Mouse (Mus musculus) embryonic facial prominence, embryonic 15.5 days (tissue): Measurements from ENCODE around the gene Armc7. TPM values are rescaled to one million over a fixed set of nuclear protein-coding genes. Genes with fewer than 3 reads are reported as not detected.
"Not testable (repeated sequence)": the region's sequence is repeated elsewhere in the genome, so short reads cannot be mapped to it uniquely, and the experiment has no call there.

ENCODE experiments used
- ATAC-seq: fragments of 200-750 bp; cut with Nextera tagmentation; 2 replicates; pipeline ENCODE4 v1.8.0; 2017; ENCODE audit warnings: low read depth, moderate TSS enrichment; ENCODE audit not compliant: insufficient number of reproducible peaks, low FRiP score, low TSS enrichment
- H3K27ac ChIP-seq: fragments of 300-500 bp; sonication (generic); replicated peaks from 2 replicates; pipeline ENCODE4 v1.5.1; 2015; ENCODE audit warnings: mild to moderate bottlenecking, inconsistent platforms
- H3K27me3 ChIP-seq: fragments of 300-500 bp; sonication (generic); 2 replicates; pipeline ENCODE4 v1.6.1; 2015; ENCODE audit warnings: inconsistent platforms
- H3K36me3 ChIP-seq: fragments of 300-500 bp; sonication (generic); 2 replicates; pipeline ENCODE4 v1.6.1; 2015; ENCODE audit warnings: mild to moderate bottlenecking, inconsistent platforms
- H3K4me1 ChIP-seq: fragments of 300-500 bp; sonication (generic); 2 replicates; pipeline ENCODE4 v1.6.1; 2015; ENCODE audit warnings: inconsistent platforms
- H3K4me2 ChIP-seq: fragments of 300-500 bp; sonication (generic); replicated peaks from 2 replicates; pipeline ENCODE4 v1.6.1; 2015; ENCODE audit warnings: mild to moderate bottlenecking, inconsistent platforms
- H3K4me3 ChIP-seq: fragments of 300-500 bp; sonication (generic); replicated peaks from 2 replicates; pipeline ENCODE4 v1.5.1; 2015; ENCODE audit warnings: mild to moderate bottlenecking, inconsistent platforms
- H3K9ac ChIP-seq: fragments of 300-500 bp; sonication (generic); 2 replicates; pipeline ENCODE4 v1.6.1; 2015; ENCODE audit warnings: inconsistent platforms
- H3K9me3 ChIP-seq: fragments of 300-500 bp; sonication (generic); replicated peaks from 2 replicates; pipeline ENCODE4 v1.6.1; 2016; ENCODE audit warnings: inconsistent platforms
- WGBS: fragments of 180-500 bp; shearing (Covaris S2); methylation state at CpG from one replicate; pipeline ENCODE4 v1.1.7; 2015; 5-methylcytosine and 5-hydroxymethylcytosine counted together
- polyA plus RNA-seq: library from polyadenylated mRNA; unstranded; fragments of >200 nt; fragmentation: Nextera tagmentation; extraction: Ambion mirVana; gene quantifications from 2 replicates; pipeline ENCODE4 v1.2.1, GENCODE M21; 2015

The Armc7 gene
- polyA plus RNA-seq, 1 experiment from 2014 or later = 9.8 TPM

DNA sequence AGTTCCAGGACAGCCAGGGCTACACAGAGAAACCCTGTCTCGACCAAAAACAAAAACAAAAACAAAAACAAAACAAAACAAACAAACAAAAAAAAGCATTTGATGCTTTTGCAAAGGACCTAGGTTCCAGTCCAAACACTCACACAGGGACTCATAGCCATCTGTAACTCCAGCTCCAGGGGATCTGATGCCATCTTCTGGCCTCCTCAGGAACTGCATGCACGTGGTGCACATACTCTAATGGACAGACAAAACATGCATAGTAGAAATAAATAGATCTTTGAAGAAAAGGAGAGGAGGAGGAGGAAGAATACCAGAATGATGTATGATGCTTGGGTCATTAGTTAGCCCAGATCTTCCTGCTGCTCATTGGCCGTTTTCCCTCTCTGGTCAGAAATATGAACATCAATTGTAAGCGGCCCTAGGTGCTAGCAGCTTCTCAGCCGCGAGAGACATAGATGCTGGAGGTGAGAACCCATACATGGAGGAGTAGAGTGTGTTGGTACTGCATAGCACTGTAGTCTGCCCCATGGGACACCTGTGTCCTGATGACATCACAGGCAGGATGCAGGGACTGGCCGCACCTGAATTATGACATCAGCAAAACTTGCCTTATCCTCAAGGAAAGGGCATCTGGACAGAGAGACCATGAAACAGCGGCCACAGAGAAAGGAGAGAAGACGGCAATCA is 35.4 kb upstream of the Armc7 start, which contains the start of gene Trim80:
TSS of gene Trim80 (plus strand) at position 640 of the 690 bp plus-strand sequence.
- H3K9me3 ChIP-seq = no peaks in the 10 kb centered on the region
- 93% methylated on average over 9 of the region's 9 CpGs for WGBS
- no peak within 1 kb of the TSS for H3K4me2 ChIP-seq
- no peak within 1 kb of the TSS for H3K9ac ChIP-seq
- no peak within 1 kb of the TSS for H3K4me3 ChIP-seq
- ATAC-seq = no peak
- H3K4me1 ChIP-seq = peaks cover 20% of the 10 kb centered on the region
- H3K36me3 ChIP-seq = no peaks in the 10 kb centered on the region
- no peaks in the 10 kb centered on the region for H3K27me3 ChIP-seq
- no peak within 1 kb of the TSS for H3K27ac ChIP-seq

DNA sequence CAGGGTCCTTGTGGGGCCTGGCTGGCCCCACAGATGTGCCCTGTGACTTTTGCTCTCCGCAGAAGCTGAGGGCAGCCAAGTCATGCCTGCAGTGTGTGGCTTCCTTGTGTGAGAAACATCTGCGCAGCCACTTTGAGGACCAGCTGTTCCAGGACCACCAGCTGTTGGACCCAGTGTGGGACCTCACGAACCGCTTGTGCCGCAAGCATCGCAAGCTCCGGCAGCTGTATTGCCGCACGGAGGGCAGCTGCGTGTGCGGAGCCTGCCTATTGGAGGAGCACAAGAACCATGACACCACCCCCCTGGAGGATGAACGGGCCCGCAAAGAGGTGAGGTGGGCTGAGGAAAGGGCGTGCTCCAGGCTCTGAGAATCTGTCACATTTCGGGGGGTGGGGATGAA is 34.0 kb upstream of the Armc7 start:
- no peaks in the 10 kb centered on the region for H3K9me3 ChIP-seq
- ATAC-seq = 0 out of 2 replicates have a peak, but pooled peaks have one; percentile 29
- no peak overlapping the region for H3K4me2 ChIP-seq
- no peaks in the 10 kb centered on the region for H3K36me3 ChIP-seq
- no peak overlapping the region for H3K4me3 ChIP-seq
- no peaks in the 10 kb centered on the region for H3K27me3 ChIP-seq
- peaks cover 6% of the 10 kb centered on the region for H3K4me1 ChIP-seq
- no peak overlapping the region for H3K9ac ChIP-seq
- H3K27ac ChIP-seq = no peak overlapping the region
- WGBS = 42% methylated on average over 15 of the region's 15 CpGs

DNA sequence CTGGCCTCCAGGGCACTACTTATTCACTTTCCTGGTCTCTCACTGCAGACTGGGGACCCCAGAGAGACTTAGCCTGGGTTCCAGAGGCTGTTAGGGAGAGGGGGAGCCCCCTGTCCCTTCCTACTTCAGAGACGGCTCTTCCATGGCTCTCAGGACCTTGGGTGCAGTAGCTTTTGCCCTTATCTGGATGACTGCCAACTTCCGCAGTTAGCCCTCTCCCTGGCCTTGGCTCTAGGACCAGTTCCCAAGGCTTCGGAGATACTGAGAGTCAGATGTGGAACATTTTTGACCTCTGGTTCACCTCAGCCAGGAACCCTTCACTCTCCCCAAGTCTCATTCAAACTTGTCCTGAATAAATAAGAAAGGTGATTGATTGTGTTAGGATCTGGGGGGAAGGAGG is 28.6 kb upstream of the Armc7 start:
- H3K9ac ChIP-seq = no peak overlapping the region
- H3K4me3 ChIP-seq = no peak overlapping the region
- H3K9me3 ChIP-seq = no peaks in the 10 kb centered on the region
- no peak for ATAC-seq
- no peaks in the 10 kb centered on the region for H3K27me3 ChIP-seq
- no peak overlapping the region for H3K27ac ChIP-seq
- WGBS = 58% methylated on average over 3 of the region's 3 CpGs
- no peaks in the 10 kb centered on the region for H3K4me1 ChIP-seq
- no peaks in the 10 kb centered on the region for H3K36me3 ChIP-seq
- no peak overlapping the region for H3K4me2 ChIP-seq

DNA sequence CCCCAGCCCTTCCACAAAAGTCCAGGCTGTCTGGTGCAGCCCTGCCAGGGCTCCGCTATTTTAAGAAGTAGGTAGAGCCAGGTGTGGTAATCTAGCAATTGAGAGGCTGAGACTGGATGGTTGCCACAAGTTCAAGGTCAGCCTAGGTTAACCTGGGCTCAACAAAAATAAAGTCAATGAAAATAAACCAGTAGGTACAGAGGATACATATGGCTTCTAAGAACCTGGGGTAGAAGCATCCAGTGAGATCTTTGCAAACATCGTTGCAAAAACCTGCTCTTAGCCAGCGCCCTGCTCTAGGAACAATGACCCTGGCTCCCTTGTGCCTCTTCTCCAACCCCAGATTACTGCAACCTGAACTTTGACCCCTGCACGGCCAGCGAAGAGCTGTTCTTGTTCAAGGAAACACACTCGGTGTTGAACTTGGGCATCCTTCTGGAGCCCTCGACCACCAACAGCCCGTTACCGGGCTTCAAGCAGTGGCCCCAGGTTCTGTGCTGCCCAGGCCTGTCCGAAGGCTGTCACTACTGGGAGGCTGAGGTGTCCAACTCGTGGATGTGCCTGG is 28.1 kb upstream of the Armc7 start:
- H3K4me2 ChIP-seq = no peak overlapping the region
- H3K4me1 ChIP-seq = no peaks in the 10 kb centered on the region
- no peaks in the 10 kb centered on the region for H3K27me3 ChIP-seq
- H3K4me3 ChIP-seq = no peak overlapping the region
- ATAC-seq = 0 out of 2 replicates have a peak, but pooled peaks have one; percentile 40
- H3K9ac ChIP-seq = no peak overlapping the region
- 81% methylated on average over 11 of the region's 11 CpGs for WGBS
- no peak overlapping the region for H3K27ac ChIP-seq
- no peaks in the 10 kb centered on the region for H3K36me3 ChIP-seq
- H3K9me3 ChIP-seq = no peaks in the 10 kb centered on the region

DNA sequence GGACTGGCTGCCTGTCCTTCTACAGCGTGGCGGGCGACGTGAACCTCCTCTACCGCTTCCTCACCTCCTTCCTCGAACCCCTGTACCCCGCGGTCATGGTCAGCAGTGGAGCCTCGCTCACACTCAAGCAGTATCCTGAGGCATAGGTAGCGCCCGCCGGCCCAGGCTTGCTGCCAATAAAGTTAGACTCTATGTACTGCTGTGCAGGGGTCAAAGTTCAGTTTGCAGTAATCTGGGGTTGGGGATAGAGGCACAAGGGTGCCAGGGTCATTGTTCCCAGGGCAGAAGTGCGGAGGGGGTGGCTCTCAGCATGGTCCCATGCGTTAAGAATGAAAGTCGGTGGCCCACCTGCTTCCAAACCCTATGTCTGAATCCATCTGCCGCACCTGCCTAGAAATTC is 27.4 kb upstream of the Armc7 start:
- Histone ChIP-seq H3K9me3 (no peaks in the 10 kb centered on the region), H3K4me2 (no peak overlapping the region), H3K36me3 (no peaks in the 10 kb centered on the region), H3K9ac (no peak overlapping the region), H3K27me3 (no peaks in the 10 kb centered on the region), H3K4me3 (no peak overlapping the region), H3K27ac (no peak overlapping the region), H3K4me1 (no peaks in the 10 kb centered on the region)
- 87% methylated on average over 16 of the region's 16 CpGs for WGBS
- 0 out of 2 replicates have a peak, but pooled peaks have one; percentile 18 for ATAC-seq

DNA sequence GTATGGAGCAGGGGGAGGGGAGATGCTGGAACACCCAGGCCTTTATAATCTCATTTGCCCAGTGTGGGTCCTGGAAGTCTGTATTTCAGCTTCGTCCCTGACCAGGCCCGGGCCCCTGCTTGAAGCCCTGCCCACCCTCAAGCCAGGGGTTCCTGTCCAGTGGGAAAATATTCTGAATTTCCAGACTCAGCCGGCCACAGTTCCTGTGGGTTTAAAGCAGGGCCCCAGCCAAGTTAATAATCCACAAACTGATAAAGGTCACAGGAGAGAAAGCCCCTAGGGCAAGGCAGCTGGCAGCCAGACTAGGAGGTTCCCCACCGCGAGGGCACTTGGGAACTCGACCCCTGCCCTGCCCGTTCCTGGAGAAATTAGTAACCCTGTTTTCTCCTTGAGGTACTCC is 26.5 kb upstream of the Armc7 start:
- H3K4me2 ChIP-seq = no peak overlapping the region
- H3K4me1 ChIP-seq = no peaks in the 10 kb centered on the region
- no peaks in the 10 kb centered on the region for H3K27me3 ChIP-seq
- no peak overlapping the region for H3K9ac ChIP-seq
- no peaks in the 10 kb centered on the region for H3K36me3 ChIP-seq
- no peak for ATAC-seq
- WGBS = 24% methylated on average over 7 of the region's 7 CpGs
- no peak overlapping the region for H3K27ac ChIP-seq
- no peaks in the 10 kb centered on the region for H3K9me3 ChIP-seq
- H3K4me3 ChIP-seq = no peak overlapping the region

DNA sequence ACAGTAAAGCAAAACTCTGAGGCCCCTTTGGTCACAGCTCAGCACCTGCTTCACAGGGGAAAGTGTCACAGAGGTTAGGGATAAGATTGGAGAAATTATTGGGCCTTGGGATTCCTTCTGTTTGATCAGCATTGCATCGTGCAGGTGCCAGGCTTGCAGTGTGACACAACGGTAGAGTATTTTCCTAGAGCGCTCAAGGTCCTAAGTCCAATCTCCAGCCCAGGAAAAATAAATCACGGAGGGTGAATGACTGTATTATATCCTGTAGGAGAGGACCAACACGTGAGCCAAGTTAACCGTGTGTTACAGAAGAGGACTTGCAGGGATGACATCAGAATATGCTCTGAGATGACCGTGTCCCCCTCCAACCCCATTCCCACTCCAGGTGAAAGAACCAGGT is 25.3 kb upstream of the Armc7 start:
- no peaks in the 10 kb centered on the region for H3K27me3 ChIP-seq
- H3K27ac ChIP-seq = no peak overlapping the region
- H3K4me1 ChIP-seq = no peaks in the 10 kb centered on the region
- 88% methylated on average over 7 of the region's 7 CpGs for WGBS
- no peaks in the 10 kb centered on the region for H3K9me3 ChIP-seq
- no peak overlapping the region for H3K4me3 ChIP-seq
- H3K36me3 ChIP-seq = no peaks in the 10 kb centered on the region
- H3K9ac ChIP-seq = no peak overlapping the region
- no peak overlapping the region for H3K4me2 ChIP-seq
- ATAC-seq = no peak

DNA sequence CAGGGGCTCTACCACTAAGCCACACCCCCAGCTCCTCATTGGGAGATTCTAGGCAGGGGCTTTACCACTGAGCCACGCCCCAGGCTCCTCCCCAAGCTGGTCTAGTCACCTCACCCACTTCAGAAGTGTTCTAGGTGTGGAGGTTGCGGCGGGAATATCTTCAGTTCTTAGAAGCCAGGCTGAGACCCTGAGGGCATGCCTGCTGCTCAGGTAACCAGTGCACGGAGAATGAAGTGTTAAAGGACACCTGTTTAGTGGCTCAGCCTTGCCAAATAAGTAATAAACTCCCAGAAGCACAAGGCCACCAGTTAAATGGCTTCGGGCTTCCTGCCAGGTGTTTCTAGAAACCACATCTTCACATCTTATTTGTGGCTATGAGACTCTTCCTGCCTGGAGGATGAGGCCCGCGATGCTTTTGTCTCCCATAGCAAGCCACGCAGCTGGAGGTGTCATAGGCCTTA is 23.7 kb upstream of the Armc7 start:
- 73% methylated on average over 8 of the region's 8 CpGs for WGBS
- no peaks in the 10 kb centered on the region for H3K9me3 ChIP-seq
- no peak overlapping the region for H3K4me3 ChIP-seq
- no peaks in the 10 kb centered on the region for H3K27me3 ChIP-seq
- no peak overlapping the region for H3K27ac ChIP-seq
- no peak for ATAC-seq
- no peaks in the 10 kb centered on the region for H3K36me3 ChIP-seq
- H3K4me2 ChIP-seq = no peak overlapping the region
- H3K4me1 ChIP-seq = no peaks in the 10 kb centered on the region
- no peak overlapping the region for H3K9ac ChIP-seq

DNA sequence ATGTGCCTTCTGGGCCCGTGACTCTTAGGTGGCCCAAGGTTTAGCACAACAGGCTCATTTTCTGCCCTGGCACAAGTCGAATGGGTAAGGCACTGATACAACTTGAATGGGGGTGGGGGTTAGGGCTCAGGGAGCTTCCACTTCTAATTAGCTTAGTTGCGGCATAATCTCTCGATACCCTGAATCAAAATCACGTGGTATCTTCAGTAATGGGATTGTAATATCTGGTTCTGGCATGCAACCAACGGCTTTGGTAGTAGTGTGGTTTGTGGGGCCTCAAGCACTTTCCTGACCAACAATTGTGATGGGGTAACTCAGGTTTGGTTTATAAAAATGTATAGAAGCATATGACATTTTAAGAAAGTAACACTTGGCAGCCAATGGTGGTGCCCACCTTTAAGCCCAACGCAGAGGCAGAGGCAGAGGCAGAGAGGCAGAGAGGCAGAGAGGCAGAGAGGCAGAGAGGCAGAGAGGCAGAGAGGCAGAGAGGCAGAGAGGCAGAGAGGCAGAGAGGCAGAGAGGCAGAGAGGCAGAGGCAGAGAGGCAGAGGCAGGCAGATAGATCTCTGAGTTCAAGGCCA is 23.1 kb upstream of the Armc7 start:
- Histone ChIP-seq H3K27me3 (no peaks in the 10 kb centered on the region), H3K27ac (no peak overlapping the region), H3K9ac (no peak overlapping the region), H3K36me3 (no peaks in the 10 kb centered on the region), H3K4me3 (no peak overlapping the region), H3K4me2 (no peak overlapping the region), H3K4me1 (peaks cover 2% of the 10 kb centered on the region; the same call in 1 of the 2 replicates), H3K9me3 (no peaks in the 10 kb centered on the region)
- ATAC-seq = no peak
- WGBS = 72% methylated on average over 7 of the region's 7 CpGs

DNA sequence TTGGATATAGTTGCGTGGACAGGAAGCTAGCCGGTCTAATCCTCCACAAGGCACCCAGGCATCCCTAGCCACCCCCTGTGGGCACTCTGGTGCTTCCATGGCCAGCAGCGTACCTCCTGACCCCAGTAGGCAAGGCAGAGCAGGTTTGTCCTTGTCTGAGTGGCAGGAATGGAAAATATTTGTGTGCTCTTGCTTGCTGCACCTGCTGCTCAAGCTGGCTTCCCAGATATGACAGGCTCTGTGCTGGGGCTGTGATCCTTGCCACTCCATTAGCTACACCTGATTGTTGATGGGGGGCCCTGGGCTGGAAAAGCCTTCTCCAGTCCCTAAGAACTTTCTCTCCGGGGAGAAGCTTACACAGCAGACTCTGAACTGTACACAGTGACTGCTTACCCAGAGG is 22.2 kb upstream of the Armc7 start:
- H3K9me3 ChIP-seq = no peaks in the 10 kb centered on the region
- no peak overlapping the region for H3K4me3 ChIP-seq
- 51% methylated on average over 4 of the region's 4 CpGs for WGBS
- no peak overlapping the region for H3K9ac ChIP-seq
- H3K4me2 ChIP-seq = no peak overlapping the region
- no peak for ATAC-seq
- no peak overlapping the region for H3K27ac ChIP-seq
- no peaks in the 10 kb centered on the region for H3K36me3 ChIP-seq
- H3K27me3 ChIP-seq = no peaks in the 10 kb centered on the region
- H3K4me1 ChIP-seq = peaks cover 5% of the 10 kb centered on the region; the same call in 1 of the 2 replicates

DNA sequence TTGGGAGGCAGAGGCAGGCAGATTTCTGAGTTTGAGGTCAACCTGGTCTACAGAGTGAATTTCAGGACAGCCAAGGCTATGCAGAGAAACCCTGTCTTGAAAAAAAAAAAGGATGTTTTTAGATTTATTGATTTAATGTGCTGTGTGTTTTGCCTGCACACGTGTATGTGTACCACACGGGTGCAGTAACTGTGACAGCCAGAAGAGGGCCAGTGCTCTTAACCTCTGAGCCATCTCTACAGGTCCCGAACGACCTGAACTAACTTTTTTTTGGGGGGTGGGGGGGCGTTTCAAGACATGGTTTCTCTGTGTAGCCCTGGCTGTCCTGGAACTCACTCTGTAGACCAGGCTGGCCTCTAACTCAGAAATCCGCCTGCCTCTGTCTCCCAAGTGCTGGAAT is 20.6 kb upstream of the Armc7 start:
- not testable (repeated sequence) for ATAC-seq, H3K27ac ChIP-seq, H3K4me3 ChIP-seq, H3K9ac ChIP-seq, H3K4me2 ChIP-seq, H3K27me3 ChIP-seq, H3K4me1 ChIP-seq, H3K36me3 ChIP-seq, H3K9me3 ChIP-seq
- WGBS = 87% methylated on average over 6 of the region's 6 CpGs
